8 mouse cellular contexts compared by ENCODE assay signal in the genomic region with DNA sequence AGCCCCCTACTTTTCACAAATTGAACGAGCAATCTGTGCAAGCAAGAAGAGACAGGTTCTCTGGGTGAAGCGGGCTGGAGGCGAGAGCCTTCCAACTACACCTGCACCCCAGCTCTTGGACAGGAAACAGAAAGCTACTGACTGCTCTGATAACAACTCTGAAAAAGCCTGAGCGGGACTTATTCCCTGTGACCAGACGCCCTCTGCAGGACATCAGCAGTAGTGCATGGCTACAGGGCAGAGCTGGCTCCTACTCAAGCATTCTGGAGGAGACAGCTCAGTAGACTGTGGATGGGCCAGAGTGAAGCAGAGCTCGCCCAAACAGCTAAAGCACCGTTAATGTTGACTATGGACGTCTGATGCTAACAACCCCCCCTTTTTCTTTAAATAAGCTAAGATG. TPM values are rescaled to one million over a fixed set of nuclear protein-coding genes. Genes with fewer than 3 reads are reported as not detected.
DNase-seq lines count a peak whose midpoint lies in the region; ATAC-seq and TF ChIP-seq lines count a peak whose summit lies in the region.

No protein-coding gene starts in this region.

- H3K27me3 ChIP-seq in hindbrain, embryonic 15.5 days, result 0 out of 2 replicates have a peak, but pooled peaks cover 2% of the 10 kb centered on the region
- no peaks in the 10 kb centered on the region for H3K27me3 ChIP-seq in midbrain, embryonic 11.5 days (ENCODE audit: control insufficient read depth, insufficient read depth, low read length)
- H3K27me3 ChIP-seq in small intestine, adult 2 months (ENCODE audit: control insufficient read depth, insufficient read depth, low read length), result no peaks in the 10 kb centered on the region

- no peaks in the 10 kb centered on the region for H3K4me1 ChIP-seq in hindbrain, embryonic 15.5 days (replicated peaks)
- H3K4me1 ChIP-seq in midbrain, embryonic 11.5 days (ENCODE audit: control insufficient read depth, insufficient read depth, low read length), result peaks cover 5% of the 10 kb centered on the region
- peaks cover 6% of the 10 kb centered on the region for H3K4me1 ChIP-seq in small intestine, adult 2 months (ENCODE audit: control insufficient read depth, insufficient read depth, insufficient read length, low read length)

- no peak overlapping the region for H3K9ac ChIP-seq in hindbrain, embryonic 15.5 days
- H3K9ac ChIP-seq in midbrain, embryonic 11.5 days (ENCODE audit: low read length), result no peak overlapping the region

- intact Hi-C loops in left cerebral cortex, adult 2 months (cut with DNase I), result loop anchor here (2.0 to 5.0 kb wide), 4 partner anchors 20 to 264 kb away; a partner anchor contains a TSS

- H3K36me3 ChIP-seq in hindbrain, embryonic 15.5 days, result no peaks in the 10 kb centered on the region
- no peaks in the 10 kb centered on the region for H3K36me3 ChIP-seq in midbrain, embryonic 11.5 days (ENCODE audit: control insufficient read depth, insufficient read depth, low read length)
- H3K36me3 ChIP-seq in small intestine, adult 2 months (ENCODE audit: control insufficient read depth, insufficient read depth, low read length), result no peaks in the 10 kb centered on the region

- 0 out of 2 replicates have a peak, but pooled peaks have one; percentile 27 for ATAC-seq in hindbrain, embryonic 15.5 days (ENCODE audit: low FRiP score, low read depth)
- ATAC-seq in midbrain, embryonic 11.5 days (ENCODE audit: low FRiP score), result no peak

- peak; percentile 98 for TF ChIP-seq CTCF in left cerebral cortex, adult 2 months (IDR thresholded peaks at IDR 0.05)
- TF ChIP-seq CTCF in small intestine, adult 2 months (IDR thresholded peaks at IDR 0.05; ENCODE audit: extremely low read depth, insufficient read length, insufficient replicate concordance, low read depth, low read length), result peak; percentile 91; the same call in 1 of the 2 replicates

- no peak overlapping the region for H3K4me2 ChIP-seq in hindbrain, embryonic 15.5 days
- H3K4me2 ChIP-seq in midbrain, embryonic 11.5 days, result no peak overlapping the region

- no peak overlapping the region for H3K4me3 ChIP-seq in hindbrain, embryonic 15.5 days
- no peak overlapping the region for H3K4me3 ChIP-seq in left cerebral cortex, adult 2 months
- no peak overlapping the region for H3K4me3 ChIP-seq in midbrain, embryonic 11.5 days (ENCODE audit: low read depth, low read length)
- H3K4me3 ChIP-seq in small intestine, adult 2 months (ENCODE audit: low read depth, low read length), result no peak overlapping the region

- WGBS in hindbrain, embryonic 15.5 days, result 22% methylated on average over 8 of the region's 8 CpGs
- WGBS in midbrain, embryonic 11.5 days, result 32% methylated on average over 8 of the region's 8 CpGs
- 3% methylated on average over 8 of the region's 8 CpGs for WGBS in small intestine, adult 2 months

- no peaks in the 10 kb centered on the region for H3K9me3 ChIP-seq in hindbrain, embryonic 15.5 days
- H3K9me3 ChIP-seq in midbrain, embryonic 11.5 days (ENCODE audit: control insufficient read depth, low read length), result no peaks in the 10 kb centered on the region

- peak; percentile 93 for DNase-seq in ZHBTc4 (ENCODE audit: low read depth, low spot score)
- DNase-seq in cerebellum, adult 9-10 months, result peak; percentile 93
- peak; percentile 79 to 92 for DNase-seq in frontal cortex, postnatal 14 days (ENCODE audit: low spot score in 2 of 2)
- DNase-seq in left cerebral cortex, adult 2 months (ENCODE audit: extremely low spot score in 1 of 2, low spot score in 2 of 2), result peak; percentile 85 to 90
- peak; percentile 98 for DNase-seq in midbrain, embryonic 11.5 days (ENCODE audit: low spot score, missing footprints)
- DNase-seq in yolk sac, embryonic 10.5 days (ENCODE audit: low spot score), result peak; percentile 66

- TF ChIP-seq POLR2A in small intestine, adult 2 months (IDR thresholded peaks at IDR 0.05; ENCODE audit: low read depth, low read length), result no peak

- no peak overlapping the region for H3K27ac ChIP-seq in hindbrain, embryonic 15.5 days (replicated peaks)
- no peak overlapping the region for H3K27ac ChIP-seq in left cerebral cortex, adult 2 months
- H3K27ac ChIP-seq in midbrain, embryonic 11.5 days (ENCODE audit: low read depth, low read length), result no peak overlapping the region; the same call in 1 of the 2 replicates
- H3K27ac ChIP-seq in small intestine, adult 2 months (ENCODE audit: insufficient read depth, low read depth, low read length), result no peak overlapping the region

RNA-seq across cellular contexts. Expression of a gene that starts 10.2 kb away (rescaled TPM):
- 6.1 and 6.6 TPM in 2 replicates for polyA plus RNA-seq in hindbrain, embryonic 15.5 days (2015; fragmentation: Nextera tagmentation; extraction: Ambion mirVana)
- total RNA-seq in left cerebral cortex, adult 2 months (2021), result 10 to 100 TPM in 1 of 2 experiments, 1 to 10 TPM in 1; 9.7 to 10.6 TPM
- 8.8 and 11.8 TPM in 2 replicates for polyA plus RNA-seq in midbrain, embryonic 11.5 days (2014; fragmentation: Nextera tagmentation; extraction: Ambion mirVana)
- 33.8 and 34.5 TPM in 2 replicates for polyA plus RNA-seq in small intestine, adult 2 months (2012; rRNA removed)

RNA-seq across cellular contexts. Expression of a gene that starts 23.4 kb away (rescaled TPM):
- 0.32 and 0.38 TPM in 2 replicates for polyA plus RNA-seq in hindbrain, embryonic 15.5 days (2015; fragmentation: Nextera tagmentation; extraction: Ambion mirVana)
- total RNA-seq in left cerebral cortex, adult 2 months (2021), result 1 to 10 TPM; 1.8 to 2.3 TPM
- 0.22 and 0.33 TPM in 2 replicates for polyA plus RNA-seq in midbrain, embryonic 11.5 days (2014; fragmentation: Nextera tagmentation; extraction: Ambion mirVana)
- polyA plus RNA-seq in small intestine, adult 2 months (2012; rRNA removed), result 3.0 and 4.8 TPM in 2 replicates

RNA-seq across cellular contexts. Expression of a gene that starts 40.9 kb away (rescaled TPM):
- polyA plus RNA-seq in hindbrain, embryonic 15.5 days (2015; fragmentation: Nextera tagmentation; extraction: Ambion mirVana), result 0.10 and 0.13 TPM in 2 replicates
- total RNA-seq in left cerebral cortex, adult 2 months (2021), result 1 to 10 TPM; 3.4 TPM
- 0.15 and 0.18 TPM in 2 replicates for polyA plus RNA-seq in midbrain, embryonic 11.5 days (2014; fragmentation: Nextera tagmentation; extraction: Ambion mirVana)
- polyA plus RNA-seq in small intestine, adult 2 months (2012; rRNA removed), result 0.38 and 0.82 TPM in 2 replicates
